8 mouse cellular contexts compared by ENCODE assay signal in genomic region chr2:180222250-180222649, GRCm38 (mm10). TPM values are rescaled to one million over a fixed set of nuclear protein-coding genes. Genes with fewer than 3 reads are reported as not detected.
DNase-seq lines count a peak whose midpoint lies in the region; ATAC-seq and TF ChIP-seq lines count a peak whose summit lies in the region.

No protein-coding gene starts in this region.

- no peak overlapping the region for H3K9ac ChIP-seq in hindbrain, postnatal 0 days (replicated peaks; ENCODE audit: low read length)
- no peak overlapping the region; the same call in 1 of the 2 replicates for H3K9ac ChIP-seq in lung, embryonic 14.5 days

- H3K4me1 ChIP-seq in hindbrain, postnatal 0 days (ENCODE audit: insufficient read depth, low read length) = peaks cover 26% of the 10 kb centered on the region
- H3K4me1 ChIP-seq in lung, embryonic 14.5 days (ENCODE audit: insufficient read depth) = peaks cover 45% of the 10 kb centered on the region

- H3K36me3 ChIP-seq in hindbrain, postnatal 0 days (ENCODE audit: insufficient read depth, low read length) = no peaks in the 10 kb centered on the region
- no peaks in the 10 kb centered on the region for H3K36me3 ChIP-seq in lung, embryonic 14.5 days (ENCODE audit: insufficient read depth)

- peak overlapping the region; percentile 89 for H3K4me3 ChIP-seq in gastrocnemius, adult 2 months
- H3K4me3 ChIP-seq in hindbrain, postnatal 0 days (ENCODE audit: low read length) = no peak overlapping the region
- peak overlapping the region; percentile 3; the same call in 1 of the 2 replicates for H3K4me3 ChIP-seq in lung, embryonic 14.5 days (ENCODE audit: low read depth, low read length)

- ATAC-seq in hindbrain, postnatal 0 days = 0 out of 2 replicates have a peak, but pooled peaks have one; percentile 34
- peak; percentile 23 for ATAC-seq in lung, embryonic 14.5 days (ENCODE audit: insufficient read depth)

- peak; percentile 36 for TF ChIP-seq CTCF in gastrocnemius, adult 2 months (IDR thresholded peaks at IDR 0.05)
- peak; percentile 52 for TF ChIP-seq CTCF in hindbrain, postnatal 0 days (IDR thresholded peaks at IDR 0.05; ENCODE audit: low read depth)
- peak; percentile 75 for TF ChIP-seq CTCF in lung, embryonic 14.5 days (IDR thresholded peaks at IDR 0.05; ENCODE audit: low read depth)

- no peaks in the 10 kb centered on the region for H3K9me3 ChIP-seq in hindbrain, postnatal 0 days (ENCODE audit: low read length)
- H3K9me3 ChIP-seq in lung, embryonic 14.5 days (ENCODE audit: low read depth, low read length) = no peaks in the 10 kb centered on the region

- WGBS in hindbrain, postnatal 0 days = 18% methylated on average over 6 of the region's 6 CpGs
- 8% methylated on average over 6 of the region's 6 CpGs for WGBS in lung, embryonic 14.5 days

- no peak for DNase-seq in gastrocnemius, adult 2 months
- DNase-seq in gastrocnemius, adult 18-20 months (ENCODE audit: low spot score) = no peak
- peak; percentile 58 for DNase-seq in embryo, embryonic 10 days (ENCODE audit: low spot score)
- DNase-seq in hindbrain, postnatal 0 days (ENCODE audit: low spot score) = no peak
- DNase-seq in lung, embryonic 14.5 days = peak; percentile 71
- no peak for DNase-seq in cerebellum, adult 8-10 months
- DNase-seq in Muller cell, postnatal 12 days (ENCODE audit: inconsistent ontology term) = no peak
- DNase-seq in ovary, adult 18-20 months (ENCODE audit: low spot score) = no peak

- intact Hi-C loops in gastrocnemius, adult 2 months (cut with DNase I) = no loop called here

- H3K4me2 ChIP-seq in hindbrain, postnatal 0 days (ENCODE audit: low read depth, low read length) = no peak overlapping the region
- H3K4me2 ChIP-seq in lung, embryonic 14.5 days = peak overlapping the region; percentile 92

- H3K27me3 ChIP-seq in hindbrain, postnatal 0 days (ENCODE audit: insufficient read depth, low read length) = peaks cover 8% of the 10 kb centered on the region; the same call in 1 of the 2 replicates
- peaks cover 25% of the 10 kb centered on the region for H3K27me3 ChIP-seq in lung, embryonic 14.5 days (ENCODE audit: insufficient read depth, low read length)

- H3K27ac ChIP-seq in gastrocnemius, adult 2 months = peak overlapping the region; percentile 62
- H3K27ac ChIP-seq in hindbrain, postnatal 0 days = no peak overlapping the region
- H3K27ac ChIP-seq in lung, embryonic 14.5 days (ENCODE audit: low read depth) = peak overlapping the region; percentile 70

RNA-seq across cellular contexts. Expression of gene Lama5, which starts 3.4 kb away (rescaled TPM):
- 10 to 100 TPM; 10.5 to 14.8 TPM for total RNA-seq in gastrocnemius, adult 2 months (2021)
- total RNA-seq in gastrocnemius, adult 18-20 months (2021) = 10 to 100 TPM in 1 of 2 experiments, 1 to 10 TPM in 1; 9.6 to 10.6 TPM
- 10.3 and 16.5 TPM in 2 replicates for total RNA-seq in hindbrain, postnatal 0 days (2014; rRNA removed)
- polyA plus RNA-seq in hindbrain, postnatal 0 days (2015; fragmentation: Nextera tagmentation; extraction: Ambion mirVana) = 2.7 and 3.5 TPM in 2 replicates
- 95.0 and 95.1 TPM in 2 replicates for polyA plus RNA-seq in lung, embryonic 14.5 days (2014; fragmentation: Nextera tagmentation; extraction: Ambion mirVana)

RNA-seq across cellular contexts. Expression of gene Rps21, which starts 34.9 kb away (rescaled TPM):
- 100 to 1,000 TPM; 359 to 473 TPM for total RNA-seq in gastrocnemius, adult 2 months (2021)
- total RNA-seq in gastrocnemius, adult 18-20 months (2021) = 100 to 1,000 TPM; 355 to 460 TPM
- total RNA-seq in hindbrain, postnatal 0 days (2014; rRNA removed) = 752 and 857 TPM in 2 replicates
- 445 and 465 TPM in 2 replicates for polyA plus RNA-seq in hindbrain, postnatal 0 days (2015; fragmentation: Nextera tagmentation; extraction: Ambion mirVana)
- polyA plus RNA-seq in lung, embryonic 14.5 days (2014; fragmentation: Nextera tagmentation; extraction: Ambion mirVana) = 630 and 724 TPM in 2 replicates

RNA-seq across cellular contexts. Expression of gene Adrm1, which starts 51.0 kb away (rescaled TPM):
- 100 to 1,000 TPM in 1 of 2 experiments, 10 to 100 TPM in 1; 99.5 to 121 TPM for total RNA-seq in gastrocnemius, adult 2 months (2021)
- total RNA-seq in gastrocnemius, adult 18-20 months (2021) = 100 to 1,000 TPM; 114 to 119 TPM
- total RNA-seq in hindbrain, postnatal 0 days (2014; rRNA removed) = 107 and 119 TPM in 2 replicates
- 207 and 210 TPM in 2 replicates for polyA plus RNA-seq in hindbrain, postnatal 0 days (2015; fragmentation: Nextera tagmentation; extraction: Ambion mirVana)
- 160 and 163 TPM in 2 replicates for polyA plus RNA-seq in lung, embryonic 14.5 days (2014; fragmentation: Nextera tagmentation; extraction: Ambion mirVana)

RNA-seq across cellular contexts. Expression of gene Cables2, which starts 51.0 kb away (rescaled TPM):
- total RNA-seq in gastrocnemius, adult 2 months (2021) = 1 to 10 TPM; 9.3 to 9.8 TPM
- total RNA-seq in gastrocnemius, adult 18-20 months (2021) = 1 to 10 TPM; 8.2 to 9.1 TPM
- 56.8 and 60.5 TPM in 2 replicates for total RNA-seq in hindbrain, postnatal 0 days (2014; rRNA removed)
- 25.1 and 26.4 TPM in 2 replicates for polyA plus RNA-seq in hindbrain, postnatal 0 days (2015; fragmentation: Nextera tagmentation; extraction: Ambion mirVana)
- polyA plus RNA-seq in lung, embryonic 14.5 days (2014; fragmentation: Nextera tagmentation; extraction: Ambion mirVana) = 24.0 and 25.6 TPM in 2 replicates

Comparison
In these comparisons a context has a peak if more than half of its experiments do, and no peak if none do; other contexts are left out.
1. DNase-seq: peak in embryo, embryonic 10 days (single experiment) and lung, embryonic 14.5 days (single experiment); none in gastrocnemius, adult 2 months (single experiment), gastrocnemius, adult 18-20 months (single experiment), hindbrain, postnatal 0 days (single experiment), cerebellum, adult 8-10 months (single experiment), Muller cell, postnatal 12 days (single experiment) and ovary, adult 18-20 months (single experiment).
2. Peak in every context shown above with its lines, with median percentiles within 50 percentile points of each other: CTCF ChIP-seq.